Mouse (Mus musculus) right cerebral cortex, postnatal 10 days (tissue): ENCODE measurements around the gene Ldhal6b.
"Not testable (repeated sequence)": the region's sequence is repeated elsewhere in the genome, so short reads cannot be mapped to it uniquely, and the experiment has no call there.

Experiments used
- DNase-seq, 2 experiments: peaks; one replicate each; pipeline ENCODE4 v3.0.0; 2021; ENCODE audit warnings: low spot score in 2 of 2

Gene Ldhal6b

DNA sequence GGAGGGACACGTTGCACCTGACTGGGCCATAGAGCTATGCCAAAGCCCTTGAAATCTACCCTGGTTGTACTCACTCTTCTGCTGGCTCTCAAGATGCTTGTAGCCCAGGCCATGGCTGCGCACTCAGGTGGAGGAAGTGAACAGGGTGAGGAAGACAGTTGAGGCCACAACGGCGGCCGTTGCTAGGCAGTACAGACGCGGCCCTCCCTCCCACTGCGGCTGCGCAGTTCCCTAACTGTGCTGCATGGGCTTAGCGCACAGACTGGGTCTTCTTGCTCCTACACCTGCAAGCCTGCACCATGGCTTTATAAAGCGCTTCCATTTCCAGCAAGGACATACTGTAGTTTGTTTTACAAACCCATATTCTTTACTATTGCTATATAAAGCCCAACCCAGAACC is at the start of gene Ldhal6b:
Ldhal6b (minus strand) TSS at position 223 of the 400 bp plus-strand sequence.
- no peak for DNase-seq

- no peak for DNase-seq
These were observed 48.6 kb upstream of the Ldhal6b start for GRCm38 (mm10) chr17:5467177-5467576.

- no peak for DNase-seq
These were observed 48.2 kb upstream of the Ldhal6b start for GRCm38 (mm10) chr17:5466736-5467135.

DNA sequence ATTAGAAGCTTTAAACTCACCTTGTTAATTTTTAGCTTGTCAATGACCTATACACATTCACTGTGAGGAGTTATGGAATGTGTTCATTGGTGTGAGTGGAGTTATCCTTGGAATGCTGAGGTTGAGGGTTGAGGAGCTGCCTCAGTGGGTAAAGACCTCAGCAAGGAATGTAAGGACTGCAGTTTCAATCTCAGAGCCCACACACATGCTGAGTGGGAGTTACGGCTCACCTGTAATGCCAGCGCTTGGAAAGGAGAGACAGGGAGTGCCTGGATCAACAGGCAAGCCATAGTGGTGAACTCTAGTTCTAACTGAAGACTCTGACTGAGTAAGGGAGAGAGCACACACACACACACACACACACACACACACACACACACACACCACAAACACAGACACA is 45.3 kb upstream of the Ldhal6b start:
- no peak for DNase-seq

- no peak for DNase-seq
These were observed 35.1 kb upstream of the Ldhal6b start for GRCm38 (mm10) chr17:5453657-5454056.

GRCm38 (mm10) chr17:5443751-5444150 is 25.2 kb upstream of the Ldhal6b start:
- no peak for DNase-seq

DNA sequence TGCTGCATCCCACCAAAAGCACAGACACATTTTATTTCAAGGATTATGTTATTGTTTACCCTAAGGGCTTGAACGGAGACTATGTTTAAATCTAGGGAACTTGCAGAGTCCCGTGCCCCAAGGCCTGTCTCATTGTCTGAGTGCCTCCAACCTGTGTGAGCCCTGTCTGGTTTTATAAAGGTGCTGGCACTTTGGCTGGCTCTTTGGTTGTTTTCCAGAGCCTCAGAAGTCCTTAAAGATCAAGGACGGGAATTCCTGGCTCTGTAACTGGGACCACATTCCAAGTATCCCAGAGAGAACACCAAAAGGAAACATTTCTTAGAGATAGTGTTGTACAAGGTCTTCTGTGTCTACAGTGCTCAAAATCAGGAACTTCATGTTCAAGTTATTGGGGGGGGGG is 24.7 kb upstream of the Ldhal6b start:
- DNase-seq: no peak

DNA sequence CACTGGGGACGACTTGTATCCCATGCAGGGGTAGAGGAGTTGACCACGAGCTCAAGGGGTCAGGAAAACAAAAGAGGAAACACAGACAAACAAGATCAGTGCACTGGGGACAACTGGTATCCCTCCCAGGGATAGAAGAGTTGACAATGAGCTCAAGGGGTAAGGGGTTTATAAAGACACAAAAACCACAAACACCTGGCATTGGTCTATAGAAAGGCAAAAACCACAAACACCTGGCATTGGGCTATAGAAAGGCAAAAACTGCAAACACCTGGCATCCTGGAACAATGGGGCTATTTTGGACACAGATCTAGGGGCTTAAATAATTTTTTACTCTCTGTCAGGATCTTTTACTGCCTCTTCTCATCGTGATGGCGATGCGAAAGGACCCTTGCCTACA is 23.8 kb upstream of the Ldhal6b start:
- not testable (repeated sequence) for DNase-seq

GRCm38 (mm10) chr17:5440159-5440971 is 21.8 kb upstream of the Ldhal6b start, which contains the start of gene Tmem242:
TSS of gene Tmem242 (minus strand) at chr17:5440259.
- peak; percentile 93 for DNase-seq

DNA sequence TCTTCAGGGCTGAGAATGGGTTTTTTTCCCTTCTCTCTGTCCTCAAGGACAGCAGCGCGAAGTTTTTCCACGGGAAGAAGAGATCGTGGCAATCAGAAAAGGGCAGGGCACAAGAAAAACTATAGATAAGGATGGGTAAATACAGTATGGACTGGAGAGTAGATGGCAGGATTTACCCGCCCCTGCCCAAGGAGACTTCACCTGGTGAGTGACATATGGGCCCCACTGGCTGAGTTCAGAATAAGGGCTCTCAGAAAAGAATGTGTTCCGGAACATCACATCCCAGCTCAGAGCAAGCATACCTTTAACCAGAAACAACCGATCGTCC is 21.2 kb upstream of the Ldhal6b start:
- no peak for DNase-seq

DNA sequence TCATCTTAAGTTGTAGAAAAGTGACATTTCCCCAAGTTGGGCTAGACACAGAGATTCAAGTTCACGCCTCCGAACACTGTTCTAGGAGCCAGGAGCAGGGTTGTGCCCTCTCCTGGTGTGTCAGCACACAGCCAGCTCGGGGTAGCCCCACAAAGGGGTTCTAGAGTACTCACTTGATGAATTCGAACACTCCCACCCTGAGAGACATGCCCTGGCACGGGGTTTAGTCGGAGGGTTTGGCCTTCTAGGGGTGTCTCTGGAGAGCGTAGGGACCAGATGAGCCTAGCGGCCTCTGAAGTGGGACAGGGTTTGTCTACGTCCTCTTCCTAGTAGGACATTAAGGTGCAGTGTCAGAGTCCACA is 11.2 kb upstream of the Ldhal6b start:
- DNase-seq: no peak

DNA sequence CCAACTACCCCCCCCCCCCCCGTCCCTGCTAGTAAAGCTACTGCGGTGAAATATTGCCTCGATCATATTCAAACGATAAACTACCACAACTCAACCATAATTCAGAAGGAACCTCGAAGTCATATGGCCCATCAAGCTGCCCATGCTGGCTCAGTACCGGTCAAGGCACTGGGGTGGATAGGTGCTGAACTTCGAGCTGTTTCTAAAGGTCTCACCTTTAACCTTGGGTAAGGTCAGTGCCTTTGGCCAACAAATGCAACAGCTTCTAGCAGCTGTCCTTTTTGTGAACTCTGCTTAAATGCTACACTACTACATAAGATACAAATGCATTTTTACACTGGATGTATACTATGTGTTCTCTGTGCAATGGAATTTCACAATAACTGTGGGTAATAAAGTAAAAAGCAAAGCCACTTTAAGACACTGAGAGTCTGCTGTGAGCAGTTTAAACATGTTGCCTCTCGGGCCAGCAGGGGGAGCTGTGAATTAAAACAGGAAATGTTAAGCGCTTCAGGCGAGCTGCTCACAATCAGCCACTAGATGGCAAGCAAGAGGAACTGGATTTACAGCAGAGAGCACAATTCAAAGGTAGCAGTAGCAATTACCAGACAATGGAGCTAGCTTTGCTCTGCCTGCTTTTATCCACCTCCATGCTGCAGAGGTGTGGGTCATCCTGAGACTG is 10.7 kb upstream of the Ldhal6b start:
- peak; percentile 93 to 96 for DNase-seq

- no peak for DNase-seq
These were observed 6.6 kb upstream of the Ldhal6b start for GRCm38 (mm10) chr17:5425204-5425603.

- peak; percentile 59 to 63 for DNase-seq
These were observed 5.6 kb upstream of the Ldhal6b start for GRCm38 (mm10) chr17:5424156-5424555.

GRCm38 (mm10) chr17:5421835-5422234 is 3.3 kb upstream of the Ldhal6b start:
- no peak for DNase-seq

DNA sequence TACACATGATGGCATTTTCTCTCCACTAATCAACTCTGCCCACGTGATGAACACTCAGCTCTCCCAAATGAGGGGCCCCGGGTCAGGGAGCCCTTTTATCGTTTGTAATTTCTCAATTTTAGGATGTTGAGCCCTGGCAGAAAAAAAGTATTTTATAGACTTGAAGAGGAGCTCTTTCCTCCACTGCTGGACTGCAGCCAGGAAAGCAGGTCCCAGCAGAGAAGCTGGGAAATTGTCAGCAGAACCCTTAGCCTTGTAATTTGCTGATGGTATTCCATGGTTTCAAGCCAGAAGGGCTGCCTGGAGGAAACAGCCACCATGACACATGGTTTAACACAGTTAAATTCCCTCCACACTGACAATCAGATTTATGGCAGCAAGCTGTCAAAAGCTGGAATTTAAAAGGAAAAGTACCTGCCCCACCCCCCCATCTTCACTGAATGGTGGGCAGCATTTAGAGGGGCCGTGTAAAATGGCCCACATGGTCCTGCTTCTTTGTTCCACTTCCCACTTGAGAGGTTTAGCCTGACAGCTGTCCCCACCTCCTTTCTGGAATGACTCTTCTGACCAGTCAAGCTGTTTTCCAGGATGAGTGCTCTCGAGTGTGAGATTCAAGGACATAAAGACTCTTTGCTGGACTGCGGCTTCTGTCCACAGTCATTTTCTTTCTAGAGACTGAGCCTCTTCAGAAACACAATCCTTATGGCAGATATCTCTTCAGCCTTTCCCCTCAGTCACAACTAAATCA is 1.4 kb upstream of the Ldhal6b start:
- no peak for DNase-seq

GRCm38 (mm10) chr17:5419056-5419455 is 489 bp upstream of the Ldhal6b start:
- no peak for DNase-seq

DNA sequence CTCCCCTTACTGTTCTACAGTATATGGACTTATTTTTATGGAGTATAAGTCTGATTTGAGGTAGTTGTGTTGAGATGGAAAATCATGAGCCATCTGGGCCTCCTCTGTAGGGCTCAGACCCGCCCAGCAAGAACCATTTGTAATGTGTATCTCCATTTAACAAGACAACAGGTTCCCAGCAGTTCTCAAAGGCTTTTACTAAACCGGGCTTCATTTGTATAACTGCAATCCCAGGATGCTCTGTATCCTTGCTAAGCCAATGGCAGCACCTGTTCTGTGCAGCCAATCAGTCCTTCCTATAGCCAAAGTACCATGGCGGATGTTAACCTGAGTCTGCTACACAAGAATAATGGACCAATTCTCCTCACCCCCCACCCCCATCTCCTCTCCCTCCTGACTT is 2.0 kb downstream of the Ldhal6b start:
- no peak for DNase-seq

- no peak for DNase-seq
These were observed 4.5 kb downstream of the Ldhal6b start for GRCm38 (mm10) chr17:5414041-5414440.

GRCm38 (mm10) chr17:5413350-5413749 is 5.2 kb downstream of the Ldhal6b start:
- DNase-seq: no peak

DNA sequence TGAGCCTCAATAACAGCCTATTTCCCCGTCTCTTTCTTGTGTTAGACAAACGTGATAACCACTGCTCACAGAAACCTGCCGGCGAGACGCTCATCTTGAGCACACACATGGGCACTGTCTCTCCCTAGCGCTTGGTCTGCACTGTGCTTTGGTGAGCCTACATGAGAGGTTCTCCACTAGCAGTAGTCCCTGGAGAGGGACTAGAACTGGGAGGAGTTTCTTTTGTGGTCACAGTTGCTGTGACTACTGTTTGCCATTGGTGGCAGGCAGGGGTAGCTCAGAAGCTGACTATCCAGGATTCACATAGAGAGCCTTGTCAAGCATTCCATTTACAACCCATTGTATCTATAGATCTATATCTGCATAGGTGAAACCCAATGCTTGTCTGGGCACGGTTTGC is 5.8 kb downstream of the Ldhal6b start:
- no peak for DNase-seq

- no peak for DNase-seq
These were observed 6.3 kb downstream of the Ldhal6b start for GRCm38 (mm10) chr17:5412301-5412700.

DNA sequence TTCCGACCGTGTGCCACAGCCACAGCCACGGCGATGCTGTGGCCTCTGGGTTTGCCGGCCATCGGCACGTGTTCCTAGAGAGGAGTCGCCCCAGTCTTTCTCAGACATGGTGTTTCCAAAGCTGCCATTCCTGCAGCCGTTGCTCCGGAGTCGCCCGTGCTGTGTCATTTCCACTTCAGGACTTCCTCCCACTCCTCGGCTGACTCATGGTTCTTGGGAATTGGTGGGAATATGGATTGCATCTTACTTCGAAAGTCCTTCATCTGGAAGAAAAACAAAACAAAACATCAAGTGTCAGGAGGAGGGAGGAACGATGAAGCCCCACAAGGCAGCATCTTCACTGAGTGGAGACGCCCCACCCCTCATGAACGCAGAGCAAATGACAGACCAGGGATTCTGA is 7.4 kb downstream of the Ldhal6b start:
- no peak for DNase-seq
